ENCODE assay signal across 9 mouse cellular contexts in genomic region chr1:135583678-135584515, GRCm38 (mm10). TPM values are rescaled to one million over a fixed set of nuclear protein-coding genes. Genes with fewer than 3 reads are reported as not detected.
DNase-seq lines count a peak whose midpoint lies in the region; ATAC-seq and TF ChIP-seq lines count a peak whose summit lies in the region.
"Had no signal": no experiment of that assay in that cellular context is flagged by ENCODE, and none has a peak within 500 bp of the region (broad histone marks: within the 10 kb centered on the region; RNA-seq: fewer than 3 reads in every experiment).

No protein-coding gene starts in this region.

- H3K4me1 ChIP-seq in E14TG2a.4 (replicated peaks; ENCODE audit: low read depth, low read length), result peaks cover 86% of the 10 kb centered on the region
- H3K4me1 ChIP-seq in heart, embryonic 13.5 days, result peaks cover 91% of the 10 kb centered on the region
- H3K4me1 ChIP-seq in neural tube, embryonic 12.5 days, result peaks cover 68% of the 10 kb centered on the region

- TF ChIP-seq CTCF in E14TG2a.4 (conservative IDR thresholded peaks at IDR 0.05; ENCODE audit: low read length), result no peak

- DNase-seq in ZHBTc4 (ENCODE audit: low read depth, low spot score), result peak; percentile 29
- peak; percentile 45 to 56 for DNase-seq in kidney, postnatal 4 days
- DNase-seq in embryo, embryonic 9.5 days (ENCODE audit: extremely low spot score), result no peak
- DNase-seq in thymus, adult 18-20 months, result no peak
- no peak for DNase-seq in layer of hippocampus, postnatal 36 days

- peak overlapping the region; percentile 81 for H3K4me3 ChIP-seq in E14TG2a.4 (replicated peaks; ENCODE audit: low read length)
- peak overlapping the region; percentile 66 for H3K4me3 ChIP-seq in heart, embryonic 13.5 days
- H3K4me3 ChIP-seq in neural tube, embryonic 12.5 days, result peak overlapping the region; percentile 61

- H3K36me3 ChIP-seq in E14TG2a.4 (ENCODE audit: insufficient read depth, low read length), result no peaks in the 10 kb centered on the region
- no peaks in the 10 kb centered on the region for H3K36me3 ChIP-seq in heart, embryonic 13.5 days
- no peaks in the 10 kb centered on the region for H3K36me3 ChIP-seq in neural tube, embryonic 12.5 days

- WGBS in heart, embryonic 13.5 days, result 9% methylated on average over 21 of the region's 21 CpGs
- 4% methylated on average over 21 of the region's 21 CpGs for whole genome bisulfite sequencing in neural tube, embryonic 12.5 days

- H3K27me3 ChIP-seq in E14TG2a.4 (ENCODE audit: insufficient read depth, low read length), result peaks cover 56% of the 10 kb centered on the region
- no peaks in the 10 kb centered on the region for H3K27me3 ChIP-seq in heart, embryonic 13.5 days (replicated peaks)
- H3K27me3 ChIP-seq in neural tube, embryonic 12.5 days (replicated peaks), result no peaks in the 10 kb centered on the region; the same call in 1 of the 2 replicates

- H3K9me3 ChIP-seq in E14TG2a.4 (ENCODE audit: low read length), result no peaks in the 10 kb centered on the region
- H3K9me3 ChIP-seq in heart, embryonic 13.5 days, result no peaks in the 10 kb centered on the region
- no peaks in the 10 kb centered on the region for H3K9me3 ChIP-seq in neural tube, embryonic 12.5 days

- ATAC-seq in heart, embryonic 13.5 days (ENCODE audit: extremely low read depth, insufficient number of reproducible peaks, low FRiP score, low TSS enrichment), result no peak
- ATAC-seq in neural tube, embryonic 12.5 days (ENCODE audit: low FRiP score, low read depth), result no peak

- peak overlapping the region; percentile 86 for H3K9ac ChIP-seq in heart, embryonic 13.5 days
- peak overlapping the region; percentile 70 for H3K9ac ChIP-seq in neural tube, embryonic 12.5 days

- peak overlapping the region; percentile 58 for H3K27ac ChIP-seq in heart, embryonic 13.5 days (replicated peaks)
- H3K27ac ChIP-seq in neural tube, embryonic 12.5 days, result peak overlapping the region; percentile 65; the same call in 1 of the 2 replicates
- H3K27ac ChIP-seq: macrophage had no signal

- peak overlapping the region; percentile 93 for H3K4me2 ChIP-seq in heart, embryonic 13.5 days
- peak overlapping the region; percentile 92 for H3K4me2 ChIP-seq in neural tube, embryonic 12.5 days (replicated peaks)

RNA-seq across cellular contexts. Expression of gene Nav1, which starts 23.2 kb away (rescaled TPM):
- polyA plus RNA-seq in heart, embryonic 13.5 days (2015; fragmentation: Nextera tagmentation; extraction: Ambion mirVana), result 24.6 and 25.6 TPM in 2 replicates
- 28.4 and 29.9 TPM in 2 replicates for polyA plus RNA-seq in neural tube, embryonic 12.5 days (2016; fragmentation: Nextera tagmentation; extraction: Ambion mirVana)
- total RNA-seq in layer of hippocampus, postnatal 36 days (2021), result 10 to 100 TPM; 64.6 to 75.1 TPM

Comparison
In these comparisons a context has a peak if more than half of its experiments do, and no peak if none do; other contexts are left out.
1. DNase-seq: peak in ZHBTc4 (single experiment) and kidney, postnatal 4 days (2 of 2); none in embryo, embryonic 9.5 days (single experiment), thymus, adult 18-20 months (0 of 2) and layer of hippocampus, postnatal 36 days (0 of 2).
2. Peak in every context shown above with its lines, with median percentiles within 50 percentile points of each other: H3K4me3 ChIP-seq.